Mouse (Mus musculus) lung, adult 2 months (tissue): Measurements from ENCODE around the gene Bcap31.

ENCODE experiments used
- CTCF ChIP-seq: fragments of 200-500 bp; IDR thresholded peaks from 2 replicates; pipeline ENCODE4 v1.5.1; 2011; ENCODE audit warnings: mild to moderate bottlenecking, low read length, control low read depth; ENCODE audit not compliant: insufficient read depth
- POLR2A ChIP-seq: fragments of 200-500 bp; IDR thresholded peaks from 2 replicates; pipeline ENCODE4 v1.6.1; 2011; ENCODE audit warnings: low read depth, mild to moderate bottlenecking, control low read depth, low read length, borderline replicate concordance; ENCODE audit errors: extremely low read depth

DNA sequence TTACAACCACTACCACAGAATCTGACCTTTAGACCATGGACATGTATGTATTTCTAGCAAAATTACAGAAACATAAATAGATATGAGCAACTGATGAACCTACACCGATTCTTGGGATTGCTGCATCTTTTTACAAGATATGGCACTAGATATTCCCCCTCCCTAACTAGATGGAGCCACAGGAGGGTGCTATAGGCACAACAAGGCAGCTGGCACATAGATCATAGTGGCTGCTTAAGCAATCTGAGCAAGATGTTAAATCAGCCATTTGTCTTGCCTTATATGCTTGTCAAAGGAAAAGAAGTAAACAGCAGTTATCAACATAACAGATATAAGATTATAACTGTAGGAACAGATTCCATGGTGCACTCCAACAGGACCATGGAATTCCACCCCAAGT, 15.5 kb downstream of the Bcap31 start:
- TF ChIP-seq CTCF (no peak), POLR2A (no peak)
